Mouse (Mus musculus) bone marrow, adult 2 months (tissue): ENCODE measurements around the gene Barx2. TPM values are rescaled to one million over a fixed set of nuclear protein-coding genes. Genes with fewer than 3 reads are reported as not detected.
"Not testable (repeated sequence)": the region's sequence is repeated elsewhere in the genome, so short reads cannot be mapped to it uniquely, and the experiment has no call there.

Source experiments
- H3K27ac ChIP-seq: fragments of 200-500 bp; 2 replicates; pipeline ENCODE4 v1.5.1; 2012; ENCODE audit warnings: low read depth, mild to moderate bottlenecking, control low read depth, inconsistent platforms, low read length; ENCODE audit not compliant: control insufficient read depth, poor library complexity, insufficient read depth
- H3K4me1 ChIP-seq: fragments of 200-500 bp; 2 replicates; pipeline ENCODE4 v1.6.1; 2011; ENCODE audit warnings: low read length; ENCODE audit not compliant: control insufficient read depth, insufficient read depth
- H3K4me3 ChIP-seq: fragments of 200-500 bp; replicated peaks from 2 replicates; pipeline ENCODE3; 2011; ENCODE audit warnings: mild to moderate bottlenecking, low read depth, low read length, control low read depth; ENCODE audit not compliant: control insufficient read depth
- CTCF ChIP-seq: fragments of 200-500 bp; IDR thresholded peaks from 2 replicates; pipeline ENCODE4 v1.5.1; 2011; ENCODE audit warnings: low read length, control low read depth; ENCODE audit not compliant: control insufficient read depth, insufficient read depth
- POLR2A ChIP-seq: fragments of 200-500 bp; IDR thresholded peaks from 2 replicates; pipeline ENCODE4 v1.6.1; 2011; ENCODE audit warnings: low read depth, mild to moderate bottlenecking, control low read depth, low read length, borderline replicate concordance; ENCODE audit not compliant: control insufficient read depth
- WGBS: fragments of 180-500 bp; shearing (Covaris S2); methylation state at CpG from one replicate; pipeline ENCODE4 v1.1.7; 2018; 5-methylcytosine and 5-hydroxymethylcytosine counted together
- polyA plus RNA-seq: library from polyadenylated mRNA; stranded (reverse); fragments of >200 nt; gene quantifications from 2 replicates; pipeline ENCODE4 v1.2.4, GENCODE M21; 2011; ENCODE audit warnings: low replicate concordance; ENCODE audit not compliant: missing spikeins, insufficient read depth, insufficient read length

Barx2 gene
- polyA plus RNA-seq: 0.77 and 0.83 TPM in 2 replicates

DNA sequence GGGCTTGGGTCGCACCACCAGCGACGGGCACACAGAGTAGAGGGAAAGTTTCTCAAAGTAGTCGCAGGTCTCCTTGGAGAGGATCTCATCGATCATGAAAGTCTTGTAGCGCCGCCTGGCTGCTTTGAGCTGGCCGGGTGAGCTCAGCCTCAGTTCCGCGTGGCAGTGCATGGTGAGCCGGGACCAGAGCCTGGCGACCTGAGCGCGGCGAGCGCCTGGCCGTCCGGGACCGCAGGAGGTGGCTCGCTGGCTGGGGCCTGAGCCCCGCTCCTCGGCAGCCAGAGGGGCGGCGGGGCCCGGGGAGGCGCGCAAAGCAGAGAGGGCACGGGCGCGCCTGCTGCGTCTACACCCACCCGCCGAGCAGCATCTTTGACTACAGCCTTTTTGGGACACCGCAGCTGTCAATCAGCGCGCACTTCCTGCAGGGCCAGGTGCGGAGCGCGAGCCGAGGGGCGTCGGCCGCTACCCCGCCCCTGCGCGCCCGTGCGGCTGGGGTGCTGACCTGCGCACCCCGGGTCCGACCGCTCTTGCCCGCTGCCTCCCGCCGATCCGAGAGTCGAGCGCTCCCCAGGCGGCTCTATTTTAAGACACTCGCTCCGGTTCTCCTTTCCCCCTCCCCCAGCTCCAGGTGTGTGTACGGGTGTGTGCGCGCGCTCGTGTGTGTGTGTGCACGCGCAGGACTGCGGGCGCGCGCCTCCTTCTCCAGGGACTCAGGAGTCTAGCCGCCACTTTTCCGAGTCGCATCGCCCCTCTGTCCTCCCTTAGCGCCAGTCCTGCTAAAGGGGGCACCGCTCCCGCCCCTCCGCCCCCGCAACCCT is at the start of gene Barx2:
Gene Barx2, minus strand, starts transcription at position 542 of the 818 bp plus-strand sequence.
- H3K27ac ChIP-seq: no peak within 1 kb of the TSS; the same call in 1 of the 2 replicates
- H3K4me1 ChIP-seq: no peaks in the 10 kb centered on the region
- H3K4me3 ChIP-seq: no peak within 1 kb of the TSS
- TF ChIP-seq POLR2A: no peak
- TF ChIP-seq CTCF: no peak
- WGBS: 2% methylated on average over 81 of the region's 81 CpGs

- 55% methylated on average over 1 of the region's 1 CpGs for WGBS
- H3K4me3 ChIP-seq: no peak overlapping the region
- TF ChIP-seq CTCF: no peak
- no peak for TF ChIP-seq POLR2A
Measured at GRCm38 (mm10) chr9:31962265-31962664, 49.0 kb upstream of the Barx2 start.

GRCm38 (mm10) chr9:31960488-31960887 is 47.2 kb upstream of the Barx2 start:
- no peaks in the 10 kb centered on the region; the same call in 1 of the 2 replicates for H3K4me1 ChIP-seq
- H3K27ac ChIP-seq: no peak overlapping the region
- TF ChIP-seq POLR2A: no peak
- TF ChIP-seq CTCF: no peak
- H3K4me3 ChIP-seq: no peak overlapping the region
- 81% methylated on average over 2 of the region's 2 CpGs for WGBS

More at GRCm38 (mm10) chr9:31962265-31962664, 49.0 kb upstream of the Barx2 start:
- no peaks in the 10 kb centered on the region; the same call in 1 of the 2 replicates for H3K4me1 ChIP-seq
- no peak overlapping the region for H3K27ac ChIP-seq

DNA sequence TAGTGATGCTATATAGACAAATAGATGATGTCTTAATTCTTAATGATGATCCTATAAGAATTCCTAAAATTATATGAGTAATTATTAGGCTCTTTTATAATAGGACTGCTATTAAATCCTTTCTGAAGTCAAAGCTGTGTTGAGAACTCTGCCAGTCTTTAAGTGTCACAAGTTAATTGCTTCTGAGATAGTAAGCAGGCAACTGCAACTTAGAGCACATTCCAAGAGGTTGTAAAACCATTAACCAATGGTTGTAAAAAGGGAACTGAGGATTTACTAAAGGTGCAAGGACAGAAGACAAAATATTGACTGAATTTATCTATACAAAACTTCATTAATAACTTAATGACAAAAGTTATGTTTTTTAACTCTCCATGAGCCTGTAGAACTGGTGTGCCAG is 44.9 kb upstream of the Barx2 start:
- no peak for TF ChIP-seq CTCF
- no peak for TF ChIP-seq POLR2A
- no peaks in the 10 kb centered on the region; the same call in 1 of the 2 replicates for H3K4me1 ChIP-seq
- H3K27ac ChIP-seq: no peak overlapping the region
- H3K4me3 ChIP-seq: no peak overlapping the region

DNA sequence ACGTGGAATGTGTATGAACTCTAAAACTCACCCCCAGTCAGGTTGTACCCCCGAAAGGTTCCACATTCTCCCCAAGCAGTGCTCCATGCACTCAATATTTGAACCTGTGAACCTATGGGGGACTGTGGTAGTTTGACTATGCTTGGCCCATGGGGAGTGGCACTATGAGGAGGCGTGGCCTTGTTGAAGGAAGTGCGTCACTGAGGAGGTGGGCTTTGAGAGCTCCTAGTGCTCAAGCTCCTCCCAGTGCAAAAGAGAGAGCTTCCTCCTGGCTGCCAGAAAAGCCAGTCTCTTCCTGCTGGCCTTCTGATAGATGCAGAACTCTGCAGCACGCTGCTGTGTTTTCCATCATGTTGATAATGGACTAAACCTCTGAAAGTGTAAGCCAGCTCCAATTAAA is 37.2 kb upstream of the Barx2 start:
- H3K27ac ChIP-seq: no peak overlapping the region
- H3K4me1 ChIP-seq: no peaks in the 10 kb centered on the region
- WGBS: 79% methylated on average over 5 of the region's 5 CpGs
- no peak overlapping the region for H3K4me3 ChIP-seq
- TF ChIP-seq CTCF: no peak
- no peak for TF ChIP-seq POLR2A

- TF ChIP-seq CTCF: no peak
- TF ChIP-seq POLR2A: no peak
- 46% methylated on average over 5 of the region's 5 CpGs for WGBS
- Histone ChIP-seq H3K4me3 (no peak overlapping the region), H3K4me1 (no peaks in the 10 kb centered on the region), H3K27ac (no peak overlapping the region)
Measured at GRCm38 (mm10) chr9:31949031-31949430, 35.8 kb upstream of the Barx2 start.

GRCm38 (mm10) chr9:31947051-31947450 is 33.8 kb upstream of the Barx2 start:
- Histone ChIP-seq H3K4me1 (no peaks in the 10 kb centered on the region), H3K4me3 (no peak overlapping the region), H3K27ac (no peak overlapping the region)
- 81% methylated on average over 10 of the region's 10 CpGs for WGBS
- TF ChIP-seq POLR2A: no peak
- TF ChIP-seq CTCF: no peak

DNA sequence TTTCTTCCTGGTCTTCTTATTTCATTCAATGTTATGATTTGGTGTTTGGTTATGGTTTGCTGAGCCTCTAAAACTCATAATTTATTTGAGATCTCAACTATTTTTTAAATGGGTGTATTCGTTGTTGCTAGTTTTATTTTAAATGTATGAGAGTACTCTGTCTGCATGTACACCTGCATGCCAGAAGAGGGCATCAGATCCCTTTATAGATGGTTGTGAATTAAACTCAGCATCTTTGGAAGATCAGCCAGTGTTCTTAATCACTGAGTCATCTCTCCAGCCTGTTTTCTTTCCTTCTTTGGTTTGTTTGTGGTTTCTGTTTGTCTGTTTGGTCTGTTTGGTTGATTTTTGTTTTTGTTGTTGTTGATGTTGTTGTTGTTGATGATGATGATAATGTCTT is 29.1 kb upstream of the Barx2 start:
- H3K4me3 ChIP-seq: no peak overlapping the region
- WGBS: 39% methylated on average over 1 of the region's 1 CpGs
- H3K27ac ChIP-seq: no peak overlapping the region
- TF ChIP-seq CTCF (no peak), POLR2A (no peak)
- H3K4me1 ChIP-seq: no peaks in the 10 kb centered on the region

DNA sequence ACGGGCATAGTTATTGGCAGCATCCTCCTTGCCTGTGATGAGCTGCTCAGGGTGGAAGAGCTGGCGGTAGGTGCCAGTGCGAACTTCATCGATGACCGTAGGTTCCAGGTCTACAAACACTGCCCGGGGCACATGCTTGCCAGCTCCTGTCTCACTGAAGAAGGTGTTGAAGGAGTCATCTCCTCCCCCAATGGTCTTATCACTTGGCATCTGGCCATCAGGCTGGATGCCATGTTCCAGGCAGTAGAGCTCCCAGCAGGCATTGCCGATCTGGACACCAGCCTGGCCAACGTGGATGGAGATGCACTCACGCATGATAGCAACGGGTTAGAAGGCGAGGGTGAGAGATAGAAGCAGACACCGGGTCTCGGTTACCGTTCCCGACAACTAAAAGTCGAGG is 23.2 kb upstream of the Barx2 start:
- H3K4me3 ChIP-seq, H3K4me1 ChIP-seq, H3K27ac ChIP-seq: not testable (repeated sequence)
- 83% methylated on average over 15 of the region's 16 CpGs for WGBS
